Mouse (Mus musculus): Measurements from ENCODE around the gene Mtcl1. TPM values are rescaled to one million over a fixed set of nuclear protein-coding genes. Genes with fewer than 3 reads are reported as not detected.

Gene Mtcl1
- polyA plus RNA-seq, 1 experiment from 2014 or later, result 3.5 TPM

DNA sequence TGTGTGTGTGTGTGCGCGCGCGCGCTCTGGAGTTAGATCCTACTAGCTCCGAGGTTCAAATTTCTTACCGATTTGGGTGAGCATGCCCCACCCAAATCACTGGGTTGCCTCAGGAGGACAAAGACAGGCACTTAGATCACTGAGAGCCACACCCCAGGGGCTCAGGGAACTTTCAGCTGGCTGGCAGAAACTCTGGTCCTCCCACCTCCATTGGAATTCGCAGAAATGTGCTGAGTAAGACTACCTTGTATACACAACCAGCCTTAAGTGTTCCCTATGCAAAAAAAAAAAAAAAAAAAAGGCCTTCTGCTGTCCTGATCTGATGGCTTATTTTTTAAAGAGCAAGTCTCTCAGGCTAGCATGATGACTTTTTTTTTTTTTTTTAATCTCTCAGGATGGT, 30.1 kb downstream of the Mtcl1 start:
- Histone ChIP-seq H3K4me2 (ENCODE audit: low read length) (no peak overlapping the region), H3K4me1 (replicated peaks; ENCODE audit: insufficient read depth, low read length) (0 out of 2 replicates have a peak, but pooled peaks cover 3% of the 10 kb centered on the region), H3K36me3 (ENCODE audit: insufficient read depth, low read length) (no peaks in the 10 kb centered on the region), H3K9me3 (replicated peaks; ENCODE audit: low read length) (no peaks in the 10 kb centered on the region), H3K27ac (peak overlapping the region; percentile 5; the same call in 1 of the 2 replicates), H3K9ac (ENCODE audit: low read depth, low read length) (no peak overlapping the region), H3K4me3 (replicated peaks; ENCODE audit: low read depth, low read length) (no peak overlapping the region), H3K27me3 (ENCODE audit: insufficient read depth, low read length) (no peaks in the 10 kb centered on the region)
- ATAC-seq (replicated peaks; ENCODE audit: low FRiP score, low read depth) (0 out of 2 replicates have a peak, but pooled peaks have one; percentile 34), DNase-seq (ENCODE audit: low spot score) (no peak)
- 48% methylated on average over 8 of the region's 8 CpGs for WGBS
- no peak for TF ChIP-seq CTCF (IDR thresholded peaks at IDR 0.05; ENCODE audit: low read depth)

DNA sequence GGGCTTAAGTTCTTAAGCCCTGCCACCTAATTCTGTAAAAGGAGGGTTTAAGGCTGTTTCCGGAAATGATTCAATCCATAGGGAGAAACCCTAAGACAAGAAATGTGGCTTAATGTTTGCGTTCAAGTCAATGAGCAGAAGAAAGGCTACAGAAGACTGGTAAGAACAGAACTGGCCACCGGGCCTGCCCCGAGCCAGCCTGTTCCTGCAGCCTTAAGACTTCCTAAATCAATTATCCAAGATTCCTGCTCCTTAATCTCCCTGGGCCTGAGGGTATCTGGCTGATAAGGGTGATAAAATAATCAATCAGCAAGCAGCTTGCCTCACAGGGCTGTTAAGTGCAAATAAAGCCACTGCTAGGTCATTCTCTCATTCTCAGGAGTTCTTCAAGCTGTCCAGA, 31.8 kb downstream of the Mtcl1 start:
- DNase-seq (ENCODE audit: low spot score) (no peak), ATAC-seq (replicated peaks; ENCODE audit: low FRiP score, low read depth) (no peak)
- no peak for TF ChIP-seq CTCF (IDR thresholded peaks at IDR 0.05; ENCODE audit: low read depth)
- no peak overlapping the region for H3K4me2 ChIP-seq (ENCODE audit: low read length)
- H3K9ac ChIP-seq (ENCODE audit: low read depth, low read length), result no peak overlapping the region
- WGBS, result 26% methylated on average over 4 of the region's 4 CpGs
- H3K27ac ChIP-seq, result no peak overlapping the region
- no peak overlapping the region for H3K4me3 ChIP-seq (replicated peaks; ENCODE audit: low read depth, low read length)
- H3K9me3 ChIP-seq (replicated peaks; ENCODE audit: low read length), result no peaks in the 10 kb centered on the region
- H3K36me3 ChIP-seq (ENCODE audit: insufficient read depth, low read length), result no peaks in the 10 kb centered on the region
- H3K27me3 ChIP-seq (ENCODE audit: insufficient read depth, low read length), result no peaks in the 10 kb centered on the region
- 0 out of 2 replicates have a peak, but pooled peaks cover 5% of the 10 kb centered on the region for H3K4me1 ChIP-seq (replicated peaks; ENCODE audit: insufficient read depth, low read length)

DNA sequence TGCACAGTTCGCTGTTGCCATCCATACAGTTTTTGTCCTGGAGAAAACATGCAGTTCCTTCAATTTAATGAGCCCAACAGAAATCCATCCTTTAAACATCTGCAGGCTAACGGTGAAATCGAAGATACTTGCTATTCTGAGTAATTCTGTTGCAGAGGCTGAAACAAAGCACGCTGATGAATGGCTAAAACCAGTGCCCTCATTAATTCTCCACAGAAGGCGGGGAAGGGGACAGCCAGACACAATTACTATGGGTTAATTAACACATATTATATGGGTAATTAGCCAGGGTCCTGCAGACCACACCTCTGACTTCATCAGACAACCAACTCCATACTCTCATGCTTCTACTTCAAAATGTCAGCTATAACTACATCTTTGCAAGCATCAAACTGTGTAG, 32.2 kb downstream of the Mtcl1 start:
- ATAC-seq (replicated peaks; ENCODE audit: low FRiP score, low read depth) (no peak), DNase-seq (ENCODE audit: low spot score) (no peak)
- Histone ChIP-seq H3K4me2 (ENCODE audit: low read length) (peak overlapping the region; percentile 58), H3K4me3 (replicated peaks; ENCODE audit: low read depth, low read length) (peak overlapping the region; percentile 29), H3K36me3 (ENCODE audit: insufficient read depth, low read length) (no peaks in the 10 kb centered on the region), H3K4me1 (replicated peaks; ENCODE audit: insufficient read depth, low read length) (peaks cover 9% of the 10 kb centered on the region; the same call in 1 of the 2 replicates), H3K27me3 (ENCODE audit: insufficient read depth, low read length) (no peaks in the 10 kb centered on the region), H3K9ac (ENCODE audit: low read depth, low read length) (no peak overlapping the region), H3K27ac (0 out of 2 replicates have a peak overlapping the region, but pooled peaks have one; percentile 21), H3K9me3 (replicated peaks; ENCODE audit: low read length) (no peaks in the 10 kb centered on the region)
- no peak for TF ChIP-seq CTCF (IDR thresholded peaks at IDR 0.05; ENCODE audit: low read depth)
- 12% methylated on average over 5 of the region's 5 CpGs for WGBS

DNA sequence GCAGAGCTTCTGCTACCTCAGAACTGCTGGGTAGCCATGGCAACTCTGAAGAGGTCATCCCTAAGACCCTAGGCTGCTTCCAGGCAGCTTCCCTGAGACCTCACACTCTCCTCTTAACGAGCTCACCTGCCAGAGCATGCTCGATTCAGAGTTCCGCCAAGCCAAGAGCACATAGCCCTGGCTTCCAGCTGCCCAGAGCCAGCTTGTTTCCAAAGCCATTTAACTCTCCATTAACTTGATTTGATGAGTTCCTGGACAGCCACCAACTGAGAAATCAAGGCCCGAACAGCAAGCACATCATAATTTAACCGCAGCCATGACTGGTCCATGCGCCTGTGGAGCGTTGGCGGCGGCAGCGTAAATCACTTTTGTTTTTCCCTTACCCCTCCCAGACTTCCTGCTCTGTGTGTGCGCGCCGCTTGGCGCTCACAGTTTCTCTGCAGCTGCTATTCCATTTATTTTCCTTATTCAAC, 32.7 kb downstream of the Mtcl1 start:
- 3% methylated on average over 14 of the region's 14 CpGs for WGBS
- 0 out of 2 replicates have a peak overlapping the region, but pooled peaks have one; percentile 40 for H3K9ac ChIP-seq (ENCODE audit: low read depth, low read length)
- no peaks in the 10 kb centered on the region for H3K27me3 ChIP-seq (ENCODE audit: insufficient read depth, low read length)
- peak; percentile 50; the same call in 1 of the 2 replicates for ATAC-seq (replicated peaks; ENCODE audit: low FRiP score, low read depth)
- peak; percentile 90 for DNase-seq (ENCODE audit: low spot score)
- H3K4me2 ChIP-seq (ENCODE audit: low read length), result peak overlapping the region; percentile 58
- H3K4me1 ChIP-seq (replicated peaks; ENCODE audit: insufficient read depth, low read length), result peaks cover 14% of the 10 kb centered on the region
- TF ChIP-seq CTCF (IDR thresholded peaks at IDR 0.05; ENCODE audit: low read depth), result peak; percentile 35; the same call in 1 of the 2 replicates
- H3K9me3 ChIP-seq (replicated peaks; ENCODE audit: low read length), result no peaks in the 10 kb centered on the region
- peak overlapping the region; percentile 21; the same call in 1 of the 2 replicates for H3K27ac ChIP-seq
- peak overlapping the region; percentile 29 for H3K4me3 ChIP-seq (replicated peaks; ENCODE audit: low read depth, low read length)
- no peaks in the 10 kb centered on the region for H3K36me3 ChIP-seq (ENCODE audit: insufficient read depth, low read length)

DNA sequence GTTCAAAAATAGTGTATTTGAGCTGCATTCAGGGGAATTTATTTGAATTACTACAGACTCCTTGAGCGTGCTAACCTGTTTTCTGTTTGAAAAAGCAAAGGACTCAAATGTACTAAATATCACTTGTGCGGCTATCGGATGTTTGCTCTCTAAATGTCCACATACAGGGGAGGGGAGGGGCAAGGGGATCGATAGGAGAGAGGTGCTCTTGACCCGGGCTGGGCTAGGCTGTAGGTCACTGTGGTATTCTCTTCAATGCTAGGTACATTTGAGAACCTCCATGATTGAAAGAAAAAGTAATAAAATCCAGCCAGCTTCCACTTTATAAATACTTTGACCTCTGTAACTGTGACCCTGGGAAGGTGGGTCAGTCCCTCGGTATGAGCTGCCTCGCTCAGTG, 33.1 kb downstream of the Mtcl1 start:
- Histone ChIP-seq H3K27ac (no peak overlapping the region; the same call in 1 of the 2 replicates), H3K4me3 (replicated peaks; ENCODE audit: low read depth, low read length) (peak overlapping the region; percentile 29; the same call in 1 of the 2 replicates), H3K4me2 (ENCODE audit: low read length) (peak overlapping the region; percentile 58), H3K27me3 (ENCODE audit: insufficient read depth, low read length) (no peaks in the 10 kb centered on the region), H3K9ac (ENCODE audit: low read depth, low read length) (no peak overlapping the region), H3K36me3 (ENCODE audit: insufficient read depth, low read length) (no peaks in the 10 kb centered on the region), H3K9me3 (replicated peaks; ENCODE audit: low read length) (no peaks in the 10 kb centered on the region), H3K4me1 (replicated peaks; ENCODE audit: insufficient read depth, low read length) (peaks cover 14% of the 10 kb centered on the region)
- ATAC-seq (replicated peaks; ENCODE audit: low FRiP score, low read depth), result no peak
- 34% methylated on average over 7 of the region's 7 CpGs for WGBS
- no peak for DNase-seq (ENCODE audit: low spot score)
- TF ChIP-seq CTCF (IDR thresholded peaks at IDR 0.05; ENCODE audit: low read depth), result no peak

DNA sequence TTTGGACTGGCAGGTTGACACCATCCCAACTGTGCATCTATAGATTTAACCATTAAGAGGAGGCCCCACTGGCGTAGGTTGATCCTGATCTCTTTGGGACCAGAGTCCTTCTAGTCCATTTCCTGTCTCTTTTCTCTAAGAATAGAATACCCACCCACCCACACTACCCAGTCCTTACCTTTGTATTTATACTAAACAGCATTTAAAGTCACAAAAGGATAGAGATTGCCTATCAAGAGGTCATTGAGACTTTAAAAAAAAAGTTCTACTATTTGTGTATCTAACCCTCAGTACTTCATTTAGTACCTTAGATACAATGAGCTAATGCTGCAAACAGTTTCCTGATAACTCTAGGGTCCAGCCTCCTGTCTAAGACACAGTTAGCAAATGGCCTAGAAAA, 35.2 kb downstream of the Mtcl1 start:
- DNase-seq (ENCODE audit: low spot score) (no peak), ATAC-seq (replicated peaks; ENCODE audit: low FRiP score, low read depth) (no peak)
- Histone ChIP-seq H3K4me3 (replicated peaks; ENCODE audit: low read depth, low read length) (no peak overlapping the region), H3K4me2 (ENCODE audit: low read length) (no peak overlapping the region), H3K36me3 (ENCODE audit: insufficient read depth, low read length) (no peaks in the 10 kb centered on the region), H3K27ac (no peak overlapping the region), H3K9ac (ENCODE audit: low read depth, low read length) (no peak overlapping the region), H3K4me1 (replicated peaks; ENCODE audit: insufficient read depth, low read length) (peaks cover 14% of the 10 kb centered on the region), H3K27me3 (ENCODE audit: insufficient read depth, low read length) (no peaks in the 10 kb centered on the region), H3K9me3 (replicated peaks; ENCODE audit: low read length) (no peaks in the 10 kb centered on the region)
- no peak for TF ChIP-seq CTCF (IDR thresholded peaks at IDR 0.05; ENCODE audit: low read depth)
- 89% methylated on average over 1 of the region's 1 CpGs for WGBS
